Mouse (Mus musculus): ENCODE results near the gene Xrcc1.

DNA sequence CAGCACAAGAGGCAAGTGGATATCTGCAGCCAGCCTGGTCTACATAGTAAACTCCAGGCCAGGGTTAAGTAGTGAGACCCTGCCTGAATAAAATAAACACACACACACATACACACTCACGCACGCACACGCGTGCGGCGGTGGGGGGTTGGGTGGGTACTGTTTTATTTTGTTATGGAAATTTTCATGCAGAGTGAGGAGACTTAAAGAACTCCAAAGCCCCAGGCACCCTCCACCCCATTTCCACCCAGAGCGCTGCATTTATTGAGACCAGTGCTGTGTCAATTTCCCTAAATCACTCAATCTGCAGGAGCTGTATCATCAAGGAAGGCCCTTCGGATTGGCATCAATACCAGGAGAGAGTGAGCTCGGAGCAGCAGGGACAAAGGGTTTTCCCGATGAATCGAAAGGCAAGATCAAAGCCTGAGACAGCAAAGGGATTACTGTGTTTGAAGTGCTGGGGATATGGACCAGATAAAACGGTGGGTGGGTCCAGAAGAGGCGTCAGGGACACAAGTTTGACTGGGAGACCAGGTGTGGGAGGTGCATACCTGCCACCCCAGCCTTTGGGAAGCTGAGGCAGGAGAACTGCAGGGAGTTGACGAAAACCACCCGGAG lies 40.5 kb upstream of the Xrcc1 start:
- TF ChIP-seq CTCF (IDR thresholded peaks at IDR 0.05; ENCODE audit: borderline replicate concordance, extremely low read depth, insufficient read depth, insufficient read length) (no peak), POLR2A (IDR thresholded peaks at IDR 0.05; ENCODE audit: borderline replicate concordance, extremely low read depth, insufficient read depth, insufficient read length, poor library complexity, severe bottlenecking) (no peak)

Measured in brain, embryonic 14.5 days (tissue).